Mouse (Mus musculus) neural tube, embryonic 12.5 days (tissue): ENCODE results near the gene Tfb2m. TPM values are rescaled to one million over a fixed set of nuclear protein-coding genes. Genes with fewer than 3 reads are reported as not detected.

Source experiments
- ATAC-seq: fragments of 200-750 bp; cut with Nextera tagmentation; 2 replicates; pipeline ENCODE4 v1.8.0; 2017; ENCODE audit warnings: low read depth, mild to moderate bottlenecking, moderate TSS enrichment, moderate library complexity; ENCODE audit not compliant: low FRiP score
- H3K27ac ChIP-seq: fragments of 300-500 bp; sonication (generic); 2 replicates; pipeline ENCODE4 v1.5.1; 2016
- H3K27me3 ChIP-seq: fragments of 300-500 bp; sonication (generic); replicated peaks from 2 replicates; pipeline ENCODE4 v1.6.1; 2016; ENCODE audit warnings: mild to moderate bottlenecking
- H3K36me3 ChIP-seq: fragments of 300-500 bp; sonication (generic); 2 replicates; pipeline ENCODE4 v1.6.1; 2016; ENCODE audit warnings: mild to moderate bottlenecking
- H3K4me1 ChIP-seq: fragments of 300-500 bp; sonication (generic); 2 replicates; pipeline ENCODE4 v1.6.1; 2016
- H3K4me2 ChIP-seq: fragments of 300-500 bp; sonication (generic); replicated peaks from 2 replicates; pipeline ENCODE4 v1.6.1; 2016; ENCODE audit warnings: mild to moderate bottlenecking
- H3K4me3 ChIP-seq: fragments of 300-500 bp; sonication (generic); 2 replicates; pipeline ENCODE4 v1.5.1; 2016
- H3K9ac ChIP-seq: fragments of 300-500 bp; sonication (generic); 2 replicates; pipeline ENCODE4 v1.6.1; 2016; ENCODE audit warnings: mild to moderate bottlenecking
- H3K9me3 ChIP-seq: fragments of 300-500 bp; sonication (generic); 2 replicates; pipeline ENCODE4 v1.6.1; 2016; ENCODE audit warnings: mild to moderate bottlenecking
- WGBS: fragments of 180-500 bp; shearing (Covaris S2); methylation state at CpG from one replicate; pipeline ENCODE4 v1.1.7; 2016; 5-methylcytosine and 5-hydroxymethylcytosine counted together
- polyA plus RNA-seq: library from polyadenylated mRNA; unstranded; fragments of >200 nt; fragmentation: Nextera tagmentation; extraction: Ambion mirVana; gene quantifications from 2 replicates; pipeline ENCODE4 v1.2.1, GENCODE M21; 2016

Gene Tfb2m
- polyA plus RNA-seq, 1 experiment from 2014 or later, result 36.6 TPM

DNA sequence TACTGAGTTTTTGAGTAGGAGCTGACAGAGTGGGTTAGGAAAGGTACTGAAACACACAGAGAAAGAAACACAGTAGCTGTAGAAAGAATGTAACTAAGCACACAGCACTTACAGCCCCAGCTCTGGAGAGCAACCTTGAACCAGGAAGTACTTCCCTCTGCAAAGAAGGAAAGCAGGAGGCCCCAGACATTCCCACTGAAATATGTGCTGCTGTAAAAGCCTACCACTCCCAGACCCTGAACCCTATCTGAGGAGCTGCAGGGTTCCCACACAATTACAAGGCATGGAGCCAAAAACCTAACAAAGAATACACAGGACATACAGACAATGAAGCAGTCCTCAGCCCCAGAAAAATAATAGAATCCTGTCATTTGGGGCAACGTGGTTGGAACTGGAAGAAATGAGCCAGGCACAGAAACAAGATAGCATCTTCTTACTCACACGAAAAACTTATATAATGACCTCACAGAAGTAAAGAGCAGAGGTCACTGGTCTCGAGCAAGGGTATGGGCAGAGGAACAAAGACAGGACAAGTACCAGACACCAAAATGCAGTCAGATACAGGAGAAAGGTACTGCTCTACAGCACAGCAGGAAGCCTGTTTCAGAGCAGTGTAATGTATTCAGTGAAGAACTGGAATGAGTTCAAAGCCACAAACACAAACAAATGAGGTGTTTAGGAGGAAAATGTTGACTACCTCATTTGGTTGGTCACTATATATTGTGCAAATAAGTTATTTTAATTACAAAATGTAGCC, 60.1 kb downstream of the Tfb2m start:
- Histone ChIP-seq H3K9me3 (no peaks in the 10 kb centered on the region), H3K9ac (no peak overlapping the region), H3K4me1 (peaks cover 12% of the 10 kb centered on the region), H3K27ac (no peak overlapping the region), H3K4me2 (no peak overlapping the region), H3K27me3 (no peaks in the 10 kb centered on the region), H3K4me3 (no peak overlapping the region), H3K36me3 (no peaks in the 10 kb centered on the region)
- no peak for ATAC-seq
- WGBS, result 34% methylated on average over 3 of the region's 3 CpGs

GRCm38 (mm10) chr1:179480862-179481261, 65.2 kb downstream of the Tfb2m start:
- peaks cover 7% of the 10 kb centered on the region; the same call in 1 of the 2 replicates for H3K27me3 ChIP-seq
- WGBS, result 33% methylated on average over 4 of the region's 4 CpGs
- no peak overlapping the region for H3K4me3 ChIP-seq
- H3K9me3 ChIP-seq, result no peaks in the 10 kb centered on the region
- H3K27ac ChIP-seq, result no peak overlapping the region
- peak; percentile 55 for ATAC-seq
- no peak overlapping the region for H3K4me2 ChIP-seq
- peaks cover 18% of the 10 kb centered on the region for H3K4me1 ChIP-seq
- no peak overlapping the region for H3K9ac ChIP-seq
- no peaks in the 10 kb centered on the region for H3K36me3 ChIP-seq

Other genes starting within 250 kb of the Tfb2m start
- 18.8 and 19.8 TPM in 2 replicates for gene Smyd3, start 28.2 kb downstream of the Tfb2m start, polyA plus RNA-seq
- 35.1 and 39.7 TPM in 2 replicates for gene Cnst, start 103 bp upstream of the Tfb2m start, polyA plus RNA-seq
- 121 and 124 TPM in 2 replicates for gene Sccpdh, start 121.9 kb upstream of the Tfb2m start, polyA plus RNA-seq
- 0.06 TPM in 1 of 2 replicates, not detected in the other for gene Kif28, start 199.0 kb upstream of the Tfb2m start, polyA plus RNA-seq